Mouse (Mus musculus): Measurements from ENCODE around the gene Fgf12. TPM values are rescaled to one million over a fixed set of nuclear protein-coding genes. Genes with fewer than 3 reads are reported as not detected.

The Fgf12 gene
- polyA plus RNA-seq, 1 experiment from 2014 or later, result 67.3 TPM

GRCm38 (mm10) chr16:28592466-28592865 is 160.4 kb downstream of the Fgf12 start:
- no peaks in the 10 kb centered on the region for H3K27me3 ChIP-seq (replicated peaks; ENCODE audit: control insufficient read depth, insufficient read depth, low read length)
- ATAC-seq, result no peak
- no peaks in the 10 kb centered on the region for H3K4me1 ChIP-seq (ENCODE audit: control insufficient read depth, insufficient read depth, low read depth, low read length)
- no peaks in the 10 kb centered on the region for H3K36me3 ChIP-seq (ENCODE audit: control insufficient read depth, insufficient read depth, low read length)
- no peak overlapping the region for H3K9ac ChIP-seq (ENCODE audit: low read depth, low read length)
- no peak overlapping the region for H3K4me2 ChIP-seq (ENCODE audit: low read length)
- H3K27ac ChIP-seq (ENCODE audit: low read depth, low read length), result no peak overlapping the region
- 94% methylated on average over 6 of the region's 6 CpGs for WGBS
- no peaks in the 10 kb centered on the region for H3K9me3 ChIP-seq (ENCODE audit: control insufficient read depth, low read length)
- H3K4me3 ChIP-seq (ENCODE audit: low read length), result no peak overlapping the region

DNA sequence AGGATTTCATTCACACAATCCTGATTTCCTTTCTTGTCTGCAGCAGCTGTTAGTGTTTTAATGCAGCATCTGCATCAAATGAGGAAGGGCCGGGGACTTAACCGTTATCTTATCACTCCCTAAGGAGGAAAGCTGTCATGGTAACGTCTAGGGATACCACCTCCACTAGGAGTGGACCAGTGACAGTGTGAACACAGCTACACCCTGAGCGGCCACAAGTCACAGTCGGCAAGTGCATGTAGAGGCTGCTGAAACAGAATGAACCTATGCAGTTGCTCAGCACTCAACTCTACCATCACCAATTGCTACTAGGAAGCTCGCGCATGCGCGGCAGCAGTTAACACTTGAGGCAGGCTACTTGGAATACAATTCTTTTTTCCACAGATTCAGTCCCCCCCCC is 161.3 kb downstream of the Fgf12 start:
- H3K27me3 ChIP-seq (replicated peaks; ENCODE audit: control insufficient read depth, insufficient read depth, low read length), result no peaks in the 10 kb centered on the region
- no peak overlapping the region for H3K9ac ChIP-seq (ENCODE audit: low read depth, low read length)
- H3K4me3 ChIP-seq (ENCODE audit: low read length), result no peak overlapping the region
- WGBS, result 74% methylated on average over 9 of the region's 9 CpGs
- H3K27ac ChIP-seq (ENCODE audit: low read depth, low read length), result no peak overlapping the region
- H3K4me1 ChIP-seq (ENCODE audit: control insufficient read depth, insufficient read depth, low read depth, low read length), result no peaks in the 10 kb centered on the region
- no peaks in the 10 kb centered on the region for H3K9me3 ChIP-seq (ENCODE audit: control insufficient read depth, low read length)
- no peaks in the 10 kb centered on the region for H3K36me3 ChIP-seq (ENCODE audit: control insufficient read depth, insufficient read depth, low read length)
- no peak for ATAC-seq
- H3K4me2 ChIP-seq (ENCODE audit: low read length), result no peak overlapping the region

DNA sequence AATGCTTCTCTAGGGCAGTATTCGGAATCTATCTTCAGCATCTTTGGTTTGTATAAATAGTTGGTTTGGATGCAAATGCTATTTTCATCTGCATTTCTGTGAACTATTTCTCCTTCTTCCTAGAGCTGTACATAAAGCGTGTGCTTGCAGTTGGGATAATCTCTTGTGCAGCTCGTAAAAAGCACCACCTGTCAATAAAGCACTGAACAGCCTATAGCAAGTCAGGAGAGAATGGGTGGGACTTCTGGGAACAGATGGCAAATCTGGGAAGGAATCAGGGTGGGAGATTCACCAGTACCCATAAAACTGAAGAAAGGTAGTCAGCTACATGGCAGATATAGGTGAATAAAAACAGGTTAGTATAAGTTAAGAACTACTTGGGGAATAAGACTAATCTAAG is 180.7 kb downstream of the Fgf12 start:
- no peak overlapping the region for H3K9ac ChIP-seq (ENCODE audit: low read depth, low read length)
- no peak overlapping the region for H3K4me2 ChIP-seq (ENCODE audit: low read length)
- no peaks in the 10 kb centered on the region for H3K9me3 ChIP-seq (ENCODE audit: control insufficient read depth, low read length)
- no peaks in the 10 kb centered on the region for H3K36me3 ChIP-seq (ENCODE audit: control insufficient read depth, insufficient read depth, low read length)
- WGBS, result 57% methylated on average over 3 of the region's 3 CpGs
- H3K27me3 ChIP-seq (replicated peaks; ENCODE audit: control insufficient read depth, insufficient read depth, low read length), result no peaks in the 10 kb centered on the region
- ATAC-seq, result no peak
- H3K4me3 ChIP-seq (ENCODE audit: low read length), result no peak overlapping the region
- no peak overlapping the region for H3K27ac ChIP-seq (ENCODE audit: low read depth, low read length)
- H3K4me1 ChIP-seq (ENCODE audit: control insufficient read depth, insufficient read depth, low read depth, low read length), result no peaks in the 10 kb centered on the region

GRCm38 (mm10) chr16:28564716-28565217 is 188.1 kb downstream of the Fgf12 start:
- H3K4me2 ChIP-seq (ENCODE audit: low read length), result peak overlapping the region; percentile 96

DNA sequence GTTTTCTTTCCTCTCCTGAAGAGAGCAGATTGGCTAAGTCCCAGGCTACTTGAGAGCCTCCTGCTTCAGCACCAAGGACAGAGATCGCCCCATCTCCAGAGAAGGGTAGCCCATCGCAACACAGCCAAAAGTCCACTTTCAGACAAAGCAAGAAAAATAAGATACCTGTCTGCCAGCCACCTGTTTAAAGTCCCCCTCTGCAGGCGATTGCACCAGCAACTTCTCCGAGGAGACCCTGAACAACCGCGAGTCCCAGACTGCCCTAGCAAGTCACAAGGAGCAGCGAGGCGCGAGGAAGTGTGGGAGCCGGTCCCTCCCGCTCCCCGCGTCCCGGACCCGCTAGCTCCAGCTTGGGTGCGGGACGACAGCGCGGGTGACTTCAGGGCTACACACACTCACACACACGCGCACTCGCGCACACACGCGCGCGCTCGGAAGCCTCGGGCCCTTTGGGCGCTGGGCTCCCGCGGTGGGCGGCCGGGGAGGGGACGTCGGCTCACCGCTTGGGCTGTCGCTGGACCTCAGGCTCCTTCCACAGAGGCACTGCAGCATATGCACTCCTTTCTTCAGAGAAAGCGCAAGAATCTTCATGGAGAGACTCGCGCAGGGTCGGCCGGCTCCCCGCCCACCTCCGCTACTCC is 188.7 kb downstream of the Fgf12 start:
- ATAC-seq, result peak; percentile 82

More at GRCm38 (mm10) chr16:28564716-28565217, 188.1 kb downstream of the Fgf12 start:
- WGBS, result under 1% methylated on average over 55 of the region's 58 CpGs
- Histone ChIP-seq H3K9ac (ENCODE audit: low read depth, low read length) (peak overlapping the region; percentile 74), H3K4me1 (ENCODE audit: control insufficient read depth, insufficient read depth, low read depth, low read length) (no peaks in the 10 kb centered on the region; the same call in 1 of the 2 replicates), H3K27ac (ENCODE audit: low read depth, low read length) (no peak overlapping the region), H3K9me3 (ENCODE audit: control insufficient read depth, low read length) (no peaks in the 10 kb centered on the region), H3K36me3 (ENCODE audit: control insufficient read depth, insufficient read depth, low read length) (no peaks in the 10 kb centered on the region), H3K4me3 (ENCODE audit: low read length) (peak overlapping the region; percentile 83), H3K27me3 (replicated peaks; ENCODE audit: control insufficient read depth, insufficient read depth, low read length) (no peaks in the 10 kb centered on the region; the same call in none of the 2 replicates)
- ATAC-seq, result peak; percentile 76; the same call in 1 of the 2 replicates

GRCm38 (mm10) chr16:28562847-28563246 is 190.0 kb downstream of the Fgf12 start:
- H3K36me3 ChIP-seq (ENCODE audit: control insufficient read depth, insufficient read depth, low read length), result no peaks in the 10 kb centered on the region
- no peak overlapping the region for H3K4me2 ChIP-seq (ENCODE audit: low read length)
- no peaks in the 10 kb centered on the region; the same call in none of the 2 replicates for H3K27me3 ChIP-seq (replicated peaks; ENCODE audit: control insufficient read depth, insufficient read depth, low read length)
- no peaks in the 10 kb centered on the region; the same call in 1 of the 2 replicates for H3K4me1 ChIP-seq (ENCODE audit: control insufficient read depth, insufficient read depth, low read depth, low read length)
- H3K4me3 ChIP-seq (ENCODE audit: low read length), result no peak overlapping the region
- no peak overlapping the region for H3K9ac ChIP-seq (ENCODE audit: low read depth, low read length)
- WGBS, result 84% methylated on average over 6 of the region's 6 CpGs
- no peak overlapping the region for H3K27ac ChIP-seq (ENCODE audit: low read depth, low read length)
- no peaks in the 10 kb centered on the region for H3K9me3 ChIP-seq (ENCODE audit: control insufficient read depth, low read length)
- ATAC-seq, result no peak

More for the DNA sequence above, 188.7 kb downstream of the Fgf12 start:
- peak overlapping the region; percentile 83 for H3K4me3 ChIP-seq (ENCODE audit: low read length)
- H3K9ac ChIP-seq (ENCODE audit: low read depth, low read length), result peak overlapping the region; percentile 74
- H3K36me3 ChIP-seq (ENCODE audit: control insufficient read depth, insufficient read depth, low read length), result no peaks in the 10 kb centered on the region
- H3K4me2 ChIP-seq (ENCODE audit: low read length), result peak overlapping the region; percentile 96
- no peaks in the 10 kb centered on the region; the same call in 1 of the 2 replicates for H3K4me1 ChIP-seq (ENCODE audit: control insufficient read depth, insufficient read depth, low read depth, low read length)
- no peaks in the 10 kb centered on the region; the same call in none of the 2 replicates for H3K27me3 ChIP-seq (replicated peaks; ENCODE audit: control insufficient read depth, insufficient read depth, low read length)
- no peaks in the 10 kb centered on the region for H3K9me3 ChIP-seq (ENCODE audit: control insufficient read depth, low read length)
- no peak overlapping the region for H3K27ac ChIP-seq (ENCODE audit: low read depth, low read length)
- WGBS, result under 1% methylated on average over 36 of the region's 45 CpGs

DNA sequence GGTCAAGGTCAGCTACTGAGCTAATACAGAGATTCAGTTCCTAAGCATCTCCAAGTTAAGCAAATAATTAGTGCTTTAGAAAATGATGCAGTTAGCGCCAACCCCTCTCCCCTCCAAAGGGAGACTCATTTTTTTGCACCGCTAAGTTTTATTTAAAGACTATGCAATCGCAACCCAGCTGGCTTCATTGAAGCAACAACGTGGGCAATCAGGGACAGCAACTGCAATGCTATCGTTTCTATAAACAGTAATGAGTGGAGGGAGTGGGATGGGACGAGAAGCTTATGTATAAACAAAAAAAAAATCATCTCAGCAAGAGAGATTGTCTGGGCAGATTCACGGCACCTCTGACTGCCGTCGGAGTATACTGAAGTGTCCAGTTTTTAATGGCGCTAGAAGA is 197.6 kb downstream of the Fgf12 start:
- ATAC-seq, result no peak
- H3K4me3 ChIP-seq (ENCODE audit: low read length), result no peak overlapping the region
- no peaks in the 10 kb centered on the region for H3K4me1 ChIP-seq (ENCODE audit: control insufficient read depth, insufficient read depth, low read depth, low read length)

DNA sequence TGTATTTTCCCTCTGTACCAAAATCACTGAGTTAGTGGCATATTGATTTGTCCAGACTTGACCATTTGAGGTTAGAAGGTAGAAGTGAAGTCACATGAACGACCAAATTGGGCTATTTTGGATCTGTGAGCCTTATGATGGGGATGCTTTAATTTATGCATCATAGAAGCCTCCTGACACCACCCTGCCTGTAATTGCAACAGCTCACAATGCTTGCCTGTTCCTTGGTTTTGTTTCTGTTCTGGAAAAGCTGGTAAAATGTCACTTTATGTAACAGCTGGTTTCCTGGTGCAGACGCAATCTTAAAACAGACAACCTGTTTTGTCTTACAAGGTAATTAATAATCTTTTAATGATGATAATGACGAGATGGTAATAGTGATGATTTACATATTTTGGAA is 213.4 kb downstream of the Fgf12 start:
- 74% methylated on average over 3 of the region's 3 CpGs for WGBS

More for the DNA sequence above, 197.6 kb downstream of the Fgf12 start:
- Histone ChIP-seq H3K27me3 (replicated peaks; ENCODE audit: control insufficient read depth, insufficient read depth, low read length) (no peaks in the 10 kb centered on the region), H3K4me2 (ENCODE audit: low read length) (no peak overlapping the region), H3K9ac (ENCODE audit: low read depth, low read length) (no peak overlapping the region), H3K36me3 (ENCODE audit: control insufficient read depth, insufficient read depth, low read length) (no peaks in the 10 kb centered on the region), H3K9me3 (ENCODE audit: control insufficient read depth, low read length) (no peaks in the 10 kb centered on the region), H3K27ac (ENCODE audit: low read depth, low read length) (no peak overlapping the region)
- WGBS, result 83% methylated on average over 10 of the region's 10 CpGs

DNA sequence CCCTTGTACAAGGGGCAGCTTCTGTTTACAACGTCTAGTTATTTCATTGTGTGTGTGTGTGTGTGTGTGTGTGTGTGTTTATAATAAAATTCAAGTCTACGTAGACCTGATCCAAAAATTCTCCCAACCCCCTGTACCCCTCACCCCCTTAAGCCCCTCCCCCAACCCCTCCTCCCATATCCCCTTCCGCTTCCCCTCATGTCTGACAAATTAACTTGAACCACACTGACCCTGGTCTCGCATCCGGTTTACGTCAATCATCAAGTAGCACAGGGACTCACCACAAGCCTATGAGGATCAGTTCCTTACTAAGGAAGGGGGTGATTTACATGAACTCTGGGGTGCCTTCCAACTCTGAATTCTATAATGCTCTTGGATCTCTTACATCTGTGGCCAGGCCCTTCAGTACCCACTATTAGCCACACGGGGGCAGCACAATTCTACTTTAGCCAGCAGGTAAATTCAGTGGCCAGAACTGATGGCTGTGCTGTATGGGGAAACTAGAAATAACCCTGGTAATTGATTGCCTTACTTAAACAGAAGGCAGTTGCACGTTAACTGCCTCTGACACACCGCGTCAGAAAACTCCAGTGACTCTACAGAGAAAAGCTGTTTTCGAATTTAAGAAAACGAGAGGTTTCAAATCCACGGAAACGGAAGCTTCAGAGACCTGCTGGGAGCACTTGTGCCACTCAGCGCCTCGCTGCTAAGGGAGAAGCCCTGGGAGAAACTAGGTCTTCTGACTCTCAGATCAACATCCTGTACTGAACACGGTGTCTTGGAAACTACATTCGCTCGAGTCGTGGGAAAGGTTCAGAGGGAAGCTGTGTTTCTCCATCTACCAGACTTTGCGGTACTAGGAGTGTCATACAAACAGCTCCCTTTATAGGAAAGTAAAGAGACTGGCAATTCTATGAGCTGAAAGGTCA is 235.0 kb downstream of the Fgf12 start:
- no peaks in the 10 kb centered on the region for H3K27me3 ChIP-seq (replicated peaks; ENCODE audit: control insufficient read depth, insufficient read depth, low read length)
- H3K9ac ChIP-seq (ENCODE audit: low read depth, low read length), result peak overlapping the region; percentile 1
- peaks cover 3% of the 10 kb centered on the region; the same call in 1 of the 2 replicates for H3K4me1 ChIP-seq (ENCODE audit: control insufficient read depth, insufficient read depth, low read depth, low read length)
- peak; percentile 91 for ATAC-seq
- H3K9me3 ChIP-seq (ENCODE audit: control insufficient read depth, low read length), result no peaks in the 10 kb centered on the region
- peak overlapping the region; percentile 25 for H3K4me3 ChIP-seq (ENCODE audit: low read length)
- no peak overlapping the region for H3K27ac ChIP-seq (ENCODE audit: low read depth, low read length)
- peak overlapping the region; percentile 54 for H3K4me2 ChIP-seq (ENCODE audit: low read length)
- 30% methylated on average over 21 of the region's 21 CpGs for WGBS
- no peaks in the 10 kb centered on the region for H3K36me3 ChIP-seq (ENCODE audit: control insufficient read depth, insufficient read depth, low read length)

More for the DNA sequence above, 213.4 kb downstream of the Fgf12 start:
- Histone ChIP-seq H3K27ac (ENCODE audit: low read depth, low read length) (no peak overlapping the region), H3K36me3 (ENCODE audit: control insufficient read depth, insufficient read depth, low read length) (no peaks in the 10 kb centered on the region), H3K9me3 (ENCODE audit: control insufficient read depth, low read length) (no peaks in the 10 kb centered on the region), H3K4me1 (ENCODE audit: control insufficient read depth, insufficient read depth, low read depth, low read length) (no peaks in the 10 kb centered on the region), H3K4me2 (ENCODE audit: low read length) (no peak overlapping the region), H3K9ac (ENCODE audit: low read depth, low read length) (no peak overlapping the region), H3K4me3 (ENCODE audit: low read length) (no peak overlapping the region), H3K27me3 (replicated peaks; ENCODE audit: control insufficient read depth, insufficient read depth, low read length) (no peaks in the 10 kb centered on the region)
- no peak for ATAC-seq
